Comparison of ENCODE assay signal across 8 mouse cellular contexts in genomic region chrX:37109526-37110192, GRCm38 (mm10). TPM values are rescaled to one million over a fixed set of nuclear protein-coding genes. Genes with fewer than 3 reads are reported as not detected.
DNase-seq lines count a peak whose midpoint lies in the region; ATAC-seq lines count a peak whose summit lies in the region.

No protein-coding gene starts in this region.

- DNase-seq in cerebellum, postnatal 25 days: no peak
- peak; percentile 10 for DNase-seq in retina, embryonic 14.5 days (ENCODE audit: low spot score)
- DNase-seq in retina, postnatal 1 day: no peak
- DNase-seq in limb, embryonic 11.5 days (ENCODE audit: low spot score): no peak
- no peak for DNase-seq in spleen, postnatal 4 days (ENCODE audit: low spot score in 2 of 2)
- no peak for DNase-seq in gastrocnemius, adult 18-20 months (ENCODE audit: low spot score)

- 0 out of 2 replicates have a peak overlapping the region, but pooled peaks have one; percentile 21 for H3K27ac ChIP-seq in limb, embryonic 11.5 days (replicated peaks; ENCODE audit: low read depth, low read length)

- H3K9me3 ChIP-seq in limb, embryonic 11.5 days (ENCODE audit: control insufficient read depth, low read length): no peaks in the 10 kb centered on the region

- no peaks in the 10 kb centered on the region for H3K4me1 ChIP-seq in limb, embryonic 11.5 days (ENCODE audit: control insufficient read depth, insufficient read depth, low read length)

- ATAC-seq in cerebellum, adult (ENCODE audit: insufficient number of reproducible peaks, low FRiP score, low TSS enrichment): peak; percentile 78
- ATAC-seq in limb, embryonic 11.5 days (ENCODE audit: insufficient number of reproducible peaks, low FRiP score, low TSS enrichment, low read depth): peak; percentile 68
- ATAC-seq in neutrophil, adult 5-6 weeks (ENCODE audit: extremely low read depth, insufficient number of reproducible peaks, low FRiP score, poor library complexity, severe bottlenecking): peak; percentile 20

- peak overlapping the region; percentile 58 for H3K9ac ChIP-seq in limb, embryonic 11.5 days (ENCODE audit: low read length)

- H3K36me3 ChIP-seq in limb, embryonic 11.5 days (ENCODE audit: control insufficient read depth, insufficient read depth, low read length): no peaks in the 10 kb centered on the region

- H3K27me3 ChIP-seq in limb, embryonic 11.5 days (ENCODE audit: control insufficient read depth, insufficient read depth, low read length): no peaks in the 10 kb centered on the region

- 13% methylated on average over 27 of the region's 27 CpGs for WGBS in limb, embryonic 11.5 days

- H3K4me2 ChIP-seq in limb, embryonic 11.5 days (ENCODE audit: low read depth, severe bottlenecking): peak overlapping the region; percentile 50

- H3K4me3 ChIP-seq in limb, embryonic 11.5 days (ENCODE audit: low read depth, low read length): peak overlapping the region; percentile 51

RNA-seq across cellular contexts. Expression of gene Upf3b, which starts 0.5 kb away (rescaled TPM):
- 21.8 and 22.4 TPM in 2 replicates for polyA plus RNA-seq in limb, embryonic 11.5 days (2014; fragmentation: Nextera tagmentation; extraction: Ambion mirVana)
- total RNA-seq in neutrophil, adult 5-6 weeks (2017): 51.4 and 64.9 TPM in 2 replicates
- total RNA-seq in gastrocnemius, adult 18-20 months (2021): 10 to 100 TPM in 1 of 2 experiments, 1 to 10 TPM in 1; 9.7 to 10.5 TPM

RNA-seq across cellular contexts. Expression of gene Nkap, which starts 16.9 kb away (rescaled TPM):
- 24.9 and 26.3 TPM in 2 replicates for polyA plus RNA-seq in limb, embryonic 11.5 days (2014; fragmentation: Nextera tagmentation; extraction: Ambion mirVana)
- 26.3 and 28.1 TPM in 2 replicates for total RNA-seq in neutrophil, adult 5-6 weeks (2017)
- total RNA-seq in gastrocnemius, adult 18-20 months (2021): 1 to 10 TPM; 8.6 TPM

RNA-seq across cellular contexts. Expression of gene Rpl39, which starts 24.5 kb away (rescaled TPM):
- 520 and 540 TPM in 2 replicates for polyA plus RNA-seq in limb, embryonic 11.5 days (2014; fragmentation: Nextera tagmentation; extraction: Ambion mirVana)
- 888 and 1,013 TPM in 2 replicates for total RNA-seq in neutrophil, adult 5-6 weeks (2017)
- 100 to 1,000 TPM; 244 to 264 TPM for total RNA-seq in gastrocnemius, adult 18-20 months (2021)

RNA-seq across cellular contexts. Expression of gene Akap14, which starts 59.0 kb away (rescaled TPM):
- polyA plus RNA-seq in limb, embryonic 11.5 days (2014; fragmentation: Nextera tagmentation; extraction: Ambion mirVana): 0.24 TPM in 1 of 2 replicates, not detected in the other
- not detected in 2 replicates for total RNA-seq in neutrophil, adult 5-6 weeks (2017)
- not detected for total RNA-seq in gastrocnemius, adult 18-20 months (2021)

Comparison
In these comparisons a context has a peak if more than half of its experiments do, and no peak if none do; other contexts are left out.
1. ATAC-seq: peak in every context shown above with its lines; median percentile 78 in cerebellum, adult; 68 in limb, embryonic 11.5 days; 20 in neutrophil, adult 5-6 weeks.